Mouse (Mus musculus) liver, embryonic 14.5 days (tissue): ENCODE results near the gene Gm49337. TPM values are rescaled to one million over a fixed set of nuclear protein-coding genes. Genes with fewer than 3 reads are reported as not detected.

Source experiments
- ATAC-seq: fragments of 200-750 bp; cut with Nextera tagmentation; 2 replicates; pipeline ENCODE4 v1.8.0; 2017; ENCODE audit warnings: moderate number of reproducible peaks, mild to moderate bottlenecking, moderate library complexity; ENCODE audit not compliant: insufficient read depth
- DNase-seq, 3 experiments: peaks; one replicate each; pipeline ENCODE4 v3.0.0-alpha.2; 2012 to 2013; ENCODE audit warnings: low read depth in 3 of 3, low spot score in 3 of 3
- H3K27ac ChIP-seq: fragments of 300-500 bp; sonication (generic); 2 replicates; pipeline ENCODE4 v1.5.1; 2014; ENCODE audit warnings: moderate library complexity, mild to moderate bottlenecking, control low read depth, inconsistent platforms
- H3K27me3 ChIP-seq: fragments of 300-500 bp; sonication (generic); 2 replicates; pipeline ENCODE4 v1.6.1; 2014; ENCODE audit warnings: mild to moderate bottlenecking, low read length, moderate library complexity; ENCODE audit not compliant: control insufficient read depth, insufficient read depth
- H3K36me3 ChIP-seq: fragments of 300-500 bp; sonication (generic); replicated peaks from 2 replicates; pipeline ENCODE4 v1.6.1; 2014; ENCODE audit warnings: low read depth; ENCODE audit not compliant: control insufficient read depth, insufficient read depth
- H3K4me1 ChIP-seq, 2 experiments: fragments of 200-500 bp in 1 of 2; fragments of 300-500 bp in 1 of 2; sonication (generic) in 1 of 2; replicated peaks; 2 replicates each; pipeline ENCODE4 v1.6.1; 2012 to 2014; ENCODE audit warnings: antibody characterized with exemption in 1 of 2, inconsistent platforms in 1 of 2, low read length in 1 of 2; ENCODE audit not compliant: control insufficient read depth in 2 of 2, insufficient read depth in 2 of 2
- H3K4me2 ChIP-seq: fragments of 300-500 bp; sonication (generic); 2 replicates; pipeline ENCODE4 v1.6.1; 2014; ENCODE audit warnings: low read depth, mild to moderate bottlenecking, control low read depth, moderate library complexity
- H3K4me3 ChIP-seq, 2 experiments: fragments of 200-500 bp in 1 of 2; fragments of 300-500 bp in 1 of 2; sonication (generic) in 1 of 2; 2 replicates each; pipeline ENCODE4 v1.5.1; 2012 to 2014; ENCODE audit warnings: low read depth in 2 of 2, low read length in 2 of 2, mild to moderate bottlenecking in 2 of 2, control low read depth in 1 of 2, inconsistent platforms in 1 of 2, moderate library complexity in 1 of 2; ENCODE audit not compliant: insufficient read depth in 1 of 2
- H3K9ac ChIP-seq: fragments of 300-500 bp; sonication (generic); replicated peaks from 2 replicates; pipeline ENCODE4 v1.6.1; 2014; ENCODE audit warnings: mild to moderate bottlenecking, control low read depth, moderate library complexity
- H3K9me3 ChIP-seq: fragments of 300-500 bp; sonication (generic); 2 replicates; pipeline ENCODE4 v1.6.1; 2016; ENCODE audit warnings: low read length, mixed read lengths; ENCODE audit not compliant: control insufficient read depth
- CTCF ChIP-seq: IDR thresholded peaks from 2 replicates; pipeline ENCODE4 v1.5.1; 2016; ENCODE audit warnings: antibody characterized with exemption, low read depth, control low read depth
- EP300 ChIP-seq: IDR thresholded peaks from 2 replicates; pipeline ENCODE4 v1.6.1; 2016; ENCODE audit warnings: antibody characterized with exemption, low read depth
- WGBS: fragments of 180-500 bp; shearing (Covaris S2); extraction: QIAGEN DNeasy Blood & Tissue Kit; methylation state at CpG from one replicate; pipeline ENCODE4 v1.1.7; 2014; ENCODE audit not compliant: insufficient replicate concordance; 5-methylcytosine and 5-hydroxymethylcytosine counted together
- polyA plus RNA-seq, 2 experiments: library from polyadenylated mRNA; depleted of rRNA in 1 of 2; stranded (reverse) in 1 of 2; unstranded in 1 of 2; fragments of >200 nt; fragmentation: Nextera tagmentation in 1 of 2; extraction: Ambion mirVana in 1 of 2; gene quantifications; 2 replicates each; pipeline versions ENCODE4 v1.2.1 to v1.2.3; 2012 to 2014

Gm49337 gene
- polyA plus RNA-seq, 2 experiments = not detected

GRCm38 (mm10) chr4:116336294-116336693, 163.1 kb downstream of the Gm49337 start:
- 70% methylated on average over 1 of the region's 1 CpGs for WGBS

GRCm38 (mm10) chr4:116342119-116342518, 168.9 kb downstream of the Gm49337 start:
- no peak overlapping the region for H3K4me2 ChIP-seq
- H3K4me3 ChIP-seq = no peak overlapping the region
- H3K27me3 ChIP-seq = no peaks in the 10 kb centered on the region
- H3K4me1 ChIP-seq = no peaks in the 10 kb centered on the region
- no peak overlapping the region for H3K9ac ChIP-seq
- no peak for TF ChIP-seq EP300
- peak; percentile 63 for TF ChIP-seq CTCF
- no peak for ATAC-seq
- no peaks in the 10 kb centered on the region for H3K36me3 ChIP-seq
- no peaks in the 10 kb centered on the region for H3K9me3 ChIP-seq
- no peak overlapping the region for H3K27ac ChIP-seq
- peak in 2 of 3 experiments; percentile 9 to 10 for DNase-seq

More at GRCm38 (mm10) chr4:116336294-116336693, 163.1 kb downstream of the Gm49337 start:
- no peak overlapping the region for H3K4me3 ChIP-seq
- no peak for ATAC-seq
- no peak for DNase-seq
- no peak overlapping the region for H3K27ac ChIP-seq
- H3K4me1 ChIP-seq = no peaks in the 10 kb centered on the region
- H3K9ac ChIP-seq = no peak overlapping the region
- H3K36me3 ChIP-seq = no peaks in the 10 kb centered on the region
- H3K9me3 ChIP-seq = no peaks in the 10 kb centered on the region
- H3K4me2 ChIP-seq = no peak overlapping the region
- TF ChIP-seq EP300 = no peak
- TF ChIP-seq CTCF = no peak
- H3K27me3 ChIP-seq = no peaks in the 10 kb centered on the region

Other genes starting within 250 kb of the Gm49337 start
- gene Dmbx1, start 233.5 kb upstream of the Gm49337 start, polyA plus RNA-seq (2012; rRNA removed) = not detected in 2 replicates
- not detected in 2 replicates for gene Dmbx1, start 233.5 kb upstream of the Gm49337 start, polyA plus RNA-seq (2014; fragmentation: Nextera tagmentation; extraction: Ambion mirVana)
- 4.0 and 4.1 TPM in 2 replicates for gene Faah, start 155.5 kb upstream of the Gm49337 start, polyA plus RNA-seq (2012; rRNA removed)
- gene Faah, start 155.5 kb upstream of the Gm49337 start, polyA plus RNA-seq (2014; fragmentation: Nextera tagmentation; extraction: Ambion mirVana) = 3.8 and 5.4 TPM in 2 replicates
- 3.7 and 4.4 TPM in 2 replicates for gene Nsun4, start 119.5 kb upstream of the Gm49337 start, polyA plus RNA-seq (2012; rRNA removed)
- 7.0 and 8.6 TPM in 2 replicates for gene Nsun4, start 119.5 kb upstream of the Gm49337 start, polyA plus RNA-seq (2014; fragmentation: Nextera tagmentation; extraction: Ambion mirVana)
- 181 and 298 TPM in 2 replicates for gene Uqcrh, start 98.3 kb upstream of the Gm49337 start, polyA plus RNA-seq (2012; rRNA removed)
- gene Uqcrh, start 98.3 kb upstream of the Gm49337 start, polyA plus RNA-seq (2014; fragmentation: Nextera tagmentation; extraction: Ambion mirVana) = 426 and 440 TPM in 2 replicates
- 13.4 and 14.5 TPM in 2 replicates for gene Lrrc41, start 98.1 kb upstream of the Gm49337 start, polyA plus RNA-seq (2012; rRNA removed)
- gene Lrrc41, start 98.1 kb upstream of the Gm49337 start, polyA plus RNA-seq (2014; fragmentation: Nextera tagmentation; extraction: Ambion mirVana) = 24.1 and 27.0 TPM in 2 replicates
- 12.6 and 15.6 TPM in 2 replicates for gene Rad54l, start 49.7 kb upstream of the Gm49337 start, polyA plus RNA-seq (2012; rRNA removed)
- gene Rad54l, start 49.7 kb upstream of the Gm49337 start, polyA plus RNA-seq (2014; fragmentation: Nextera tagmentation; extraction: Ambion mirVana) = 24.4 and 26.0 TPM in 2 replicates
- gene Pomgnt1, start 49.5 kb upstream of the Gm49337 start, polyA plus RNA-seq (2012; rRNA removed) = 7.5 and 8.8 TPM in 2 replicates
- gene Pomgnt1, start 49.5 kb upstream of the Gm49337 start, polyA plus RNA-seq (2014; fragmentation: Nextera tagmentation; extraction: Ambion mirVana) = 10.3 and 10.7 TPM in 2 replicates
- 0.06 and 0.10 TPM in 2 replicates for gene Lurap1, start 22.0 kb upstream of the Gm49337 start, polyA plus RNA-seq (2012; rRNA removed)
- 0.10 and 0.18 TPM in 2 replicates for gene Lurap1, start 22.0 kb upstream of the Gm49337 start, polyA plus RNA-seq (2014; fragmentation: Nextera tagmentation; extraction: Ambion mirVana)
- gene Tspan1, start 5.8 kb upstream of the Gm49337 start, polyA plus RNA-seq (2012; rRNA removed) = 0.12 TPM in 1 of 2 replicates, not detected in the other
- not detected in 2 replicates for gene Tspan1, start 5.8 kb upstream of the Gm49337 start, polyA plus RNA-seq (2014; fragmentation: Nextera tagmentation; extraction: Ambion mirVana)
- gene 1700042G07Rik, start within 50 bp of the Gm49337 start, polyA plus RNA-seq (2012; rRNA removed) = not detected in 2 replicates
- gene 1700042G07Rik, start within 50 bp of the Gm49337 start, polyA plus RNA-seq (2014; fragmentation: Nextera tagmentation; extraction: Ambion mirVana) = not detected in 2 replicates
- 0.77 and 0.89 TPM in 2 replicates for gene Pik3r3, start 48.2 kb downstream of the Gm49337 start, polyA plus RNA-seq (2012; rRNA removed)
- gene Pik3r3, start 48.2 kb downstream of the Gm49337 start, polyA plus RNA-seq (2014; fragmentation: Nextera tagmentation; extraction: Ambion mirVana) = 0.57 and 1.0 TPM in 2 replicates